Mouse (Mus musculus) heart, adult 2 months (tissue): ENCODE measurements at regions not wholly inside any gene's neighbourhood (a gene's known extent, or its start where the extent isn't known, plus 50 kb on each side); places are given as distances from the start of the nearest gene placed in this dataset.

Experiments used
- DNase-seq, 2 experiments: peaks; one replicate each; pipeline ENCODE4 v3.0.0; 2021
- H3K27ac ChIP-seq: fragments of 200-600 bp; 2 replicates; pipeline ENCODE4 v1.8.1; 2022
- H3K27me3 ChIP-seq: fragments of 200-500 bp; 2 replicates; pipeline ENCODE4 v1.6.1; 2012; ENCODE audit warnings: mild to moderate bottlenecking, low read length, inconsistent platforms, mixed read lengths; ENCODE audit not compliant: control insufficient read depth, insufficient read depth
- H3K36me3 ChIP-seq: fragments of 200-500 bp; 2 replicates; pipeline ENCODE4 v1.6.1; 2012; ENCODE audit warnings: low read length, inconsistent platforms; ENCODE audit not compliant: control insufficient read depth, insufficient read depth
- H3K4me1 ChIP-seq: fragments of 200-500 bp; 2 replicates; pipeline ENCODE4 v1.6.1; 2011; ENCODE audit warnings: low read length; ENCODE audit not compliant: control insufficient read depth, insufficient read depth
- H3K4me3 ChIP-seq: fragments of 200-600 bp; 2 replicates; pipeline ENCODE4 v1.8.1; 2022
- H3K79me2 ChIP-seq: fragments of 200-500 bp; replicated peaks from 2 replicates; pipeline ENCODE4 v1.6.1; 2012; ENCODE audit warnings: mild to moderate bottlenecking, inconsistent platforms, low read length, moderate library complexity, mixed read lengths; ENCODE audit not compliant: control insufficient read depth, insufficient read depth
- H3K9ac ChIP-seq: fragments of 200-500 bp; 2 replicates; pipeline ENCODE4 v1.6.1; 2012; ENCODE audit warnings: low read depth, mild to moderate bottlenecking, control low read depth, inconsistent platforms, low read length, mixed read lengths
- CTCF ChIP-seq: fragments of 200-600 bp; IDR thresholded peaks from 2 replicates; pipeline ENCODE4 v1.8.1; 2022; ENCODE audit warnings: antibody characterized with exemption, mild to moderate bottlenecking, moderate library complexity
- EP300 ChIP-seq: fragments of 200-500 bp; IDR thresholded peaks from 2 replicates; pipeline ENCODE4 v1.6.1; 2011; ENCODE audit warnings: low read depth, low read length, control low read depth; ENCODE audit not compliant: insufficient read depth
- POLR2A ChIP-seq: fragments of 200-500 bp; IDR thresholded peaks from 2 replicates; pipeline ENCODE4 v1.6.1; 2011; ENCODE audit warnings: mild to moderate bottlenecking, low read depth, low read length, control low read depth; ENCODE audit not compliant: insufficient read depth
- WGBS: fragments of 180-500 bp; shearing (Covaris S2); methylation state at CpG from one replicate; pipeline ENCODE4 v1.1.7; 2018; 5-methylcytosine and 5-hydroxymethylcytosine counted together
- intact Hi-C: fragments of 180-260 bp; cut with DNase I; formaldehyde crosslinking; loops from one replicate; pipeline ENCODE4 v1.15.1; 2025

DNA sequence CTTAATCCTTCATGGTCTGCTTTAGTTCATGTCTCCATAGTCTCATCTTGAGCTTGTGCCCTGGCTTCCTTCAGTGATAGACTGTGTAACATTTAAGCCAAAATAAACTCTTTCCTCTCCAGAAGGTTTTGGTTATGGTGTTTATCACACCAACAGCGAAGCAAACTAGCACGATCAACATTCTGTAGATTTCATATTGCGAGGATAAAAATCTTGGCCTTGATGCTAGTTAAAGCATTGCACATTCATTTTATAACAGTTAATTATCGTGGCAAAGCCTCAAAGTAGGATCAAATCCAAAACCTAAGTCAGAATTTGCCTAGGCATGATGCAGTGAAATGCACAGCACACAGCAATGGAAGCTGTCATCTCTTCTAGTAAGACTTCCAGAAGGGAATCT lies 1123.7 kb downstream of the Rapgef2 start:
- Histone ChIP-seq H3K4me1 (no peaks in the 10 kb centered on the region), H3K36me3 (no peaks in the 10 kb centered on the region), H3K79me2 (no peaks in the 10 kb centered on the region), H3K9ac (no peak overlapping the region), H3K4me3 (no peak overlapping the region), H3K27ac (no peak overlapping the region), H3K27me3 (no peaks in the 10 kb centered on the region)
- WGBS = 75% methylated on average over 4 of the region's 4 CpGs
- no peak for TF ChIP-seq POLR2A
- no peak for TF ChIP-seq CTCF
- TF ChIP-seq EP300 = no peak
- intact Hi-C loops = no loop called here
- no peak for DNase-seq

DNA sequence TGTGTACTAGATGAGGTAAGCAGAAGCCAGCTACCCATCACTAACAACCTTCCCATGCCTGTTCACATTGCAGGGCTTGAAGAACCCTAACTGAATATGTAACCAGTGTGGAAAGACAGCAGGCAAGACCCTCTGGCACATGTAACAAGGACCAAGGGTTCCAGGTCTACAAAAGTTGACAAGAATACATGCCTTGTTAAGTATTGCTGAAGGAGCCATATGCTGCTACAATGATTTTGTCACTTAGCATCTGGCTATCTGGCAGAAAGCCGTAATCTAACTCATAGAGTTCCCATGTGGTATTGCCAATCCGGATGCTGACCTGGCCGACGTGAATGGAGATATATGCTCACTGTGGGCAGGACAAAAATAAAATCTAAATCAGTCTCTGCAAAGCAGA lies 1127.9 kb downstream of the Rapgef2 start:
- H3K36me3 ChIP-seq = no peaks in the 10 kb centered on the region
- no peak for DNase-seq
- H3K4me1 ChIP-seq = no peaks in the 10 kb centered on the region
- H3K79me2 ChIP-seq = no peaks in the 10 kb centered on the region
- H3K27me3 ChIP-seq = no peaks in the 10 kb centered on the region
- no peak overlapping the region for H3K4me3 ChIP-seq
- H3K27ac ChIP-seq = no peak overlapping the region
- TF ChIP-seq EP300 = no peak
- TF ChIP-seq POLR2A = no peak
- WGBS = 72% methylated on average over 4 of the region's 4 CpGs
- no peak overlapping the region for H3K9ac ChIP-seq
- intact Hi-C loops = no loop called here
